Mouse (Mus musculus) limb, embryonic 12.5 days (tissue): Measurements from ENCODE around the gene Srsf1. TPM values are rescaled to one million over a fixed set of nuclear protein-coding genes. Genes with fewer than 3 reads are reported as not detected.
A peak's percentile ranks its signal among the peaks of the same experiment; 100 is the strongest.

Experiments
- ATAC-seq: fragments of 200-750 bp; cut with Nextera tagmentation; 2 replicates; pipeline ENCODE4 v1.8.0; 2017; ENCODE audit warnings: low read depth, moderate TSS enrichment; ENCODE audit not compliant: insufficient number of reproducible peaks, insufficient read depth, low FRiP score, low TSS enrichment
- H3K27ac ChIP-seq: fragments of 300-500 bp; sonication (generic); 2 replicates; pipeline ENCODE4 v1.5.1; 2016; ENCODE audit warnings: mild to moderate bottlenecking, moderate library complexity
- H3K27me3 ChIP-seq: fragments of 300-500 bp; sonication (generic); 2 replicates; pipeline ENCODE4 v1.6.1; 2016; ENCODE audit warnings: mild to moderate bottlenecking, moderate library complexity
- H3K36me3 ChIP-seq: fragments of 300-500 bp; sonication (generic); 2 replicates; pipeline ENCODE4 v1.6.1; 2016; ENCODE audit warnings: mild to moderate bottlenecking, moderate library complexity
- H3K4me1 ChIP-seq: fragments of 300-500 bp; sonication (generic); replicated peaks from 2 replicates; pipeline ENCODE4 v1.6.1; 2016
- H3K4me2 ChIP-seq: fragments of 300-500 bp; sonication (generic); 2 replicates; pipeline ENCODE4 v1.6.1; 2016; ENCODE audit warnings: mild to moderate bottlenecking, moderate library complexity
- H3K4me3 ChIP-seq: fragments of 300-500 bp; sonication (generic); replicated peaks from 2 replicates; pipeline ENCODE4 v1.5.1; 2016; ENCODE audit warnings: mild to moderate bottlenecking
- H3K9ac ChIP-seq: fragments of 300-500 bp; sonication (generic); replicated peaks from 2 replicates; pipeline ENCODE4 v1.6.1; 2016; ENCODE audit warnings: mild to moderate bottlenecking, moderate library complexity
- H3K9me3 ChIP-seq: fragments of 300-500 bp; sonication (generic); 2 replicates; pipeline ENCODE4 v1.6.1; 2016; ENCODE audit warnings: mild to moderate bottlenecking, moderate library complexity
- WGBS: fragments of 180-500 bp; shearing (Covaris S2); methylation state at CpG from one replicate; pipeline ENCODE4 v1.1.7; 2016; 5-methylcytosine and 5-hydroxymethylcytosine counted together
- polyA plus RNA-seq: library from polyadenylated mRNA; unstranded; fragments of >200 nt; fragmentation: Nextera tagmentation; extraction: Ambion mirVana; gene quantifications from 2 replicates; pipeline ENCODE4 v1.2.1, GENCODE M21; 2016

The Srsf1 gene
- polyA plus RNA-seq, 1 experiment from 2014 or later = 505 TPM

DNA sequence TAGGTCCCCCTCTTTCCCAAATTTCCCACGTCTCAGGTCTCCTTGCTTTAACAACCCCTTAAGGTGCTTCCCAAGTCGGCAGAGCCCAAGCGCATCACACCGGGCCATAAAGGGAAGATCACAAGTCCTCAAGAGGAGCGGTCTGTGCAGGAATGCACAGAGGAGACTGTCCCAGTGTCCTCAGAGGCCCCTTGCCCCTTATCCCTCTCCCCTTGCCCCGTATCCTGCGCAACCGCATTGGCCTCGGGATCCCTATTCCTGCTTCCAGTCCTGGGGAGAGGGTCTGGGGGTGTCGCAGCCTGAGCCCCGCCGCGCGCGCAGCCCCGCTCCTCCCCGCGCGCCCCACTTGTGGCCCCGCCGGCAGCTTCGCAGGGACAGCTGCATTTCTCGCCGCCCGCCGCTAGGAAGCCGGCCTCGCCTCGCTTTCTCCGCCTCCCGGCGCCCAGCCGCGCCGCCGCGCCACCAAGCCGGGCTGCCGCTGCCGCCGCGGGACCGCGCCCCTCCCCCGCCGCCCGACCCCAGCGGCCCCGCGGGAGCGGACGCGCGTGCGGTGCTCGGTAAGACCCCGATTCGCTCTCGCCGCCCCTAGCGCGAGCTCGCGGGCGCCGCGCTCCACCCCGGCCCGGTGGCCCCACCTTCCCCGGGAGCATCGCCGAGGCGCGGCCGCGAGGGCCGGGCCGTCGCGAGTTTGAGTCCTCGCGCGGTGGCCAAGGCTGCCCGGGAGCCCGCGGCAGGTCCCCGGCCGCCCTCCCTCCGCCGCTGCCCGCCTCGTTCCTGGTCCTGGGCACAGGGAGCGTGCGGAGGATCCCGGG is 51.8 kb downstream of the Srsf1 start:
- Histone ChIP-seq H3K4me2 (peak overlapping the region; percentile 83), H3K4me3 (peak overlapping the region; percentile 87), H3K9me3 (no peaks in the 10 kb centered on the region), H3K27me3 (peaks cover 16% of the 10 kb centered on the region), H3K36me3 (peaks cover 2% of the 10 kb centered on the region; the same call in 1 of the 2 replicates), H3K9ac (peak overlapping the region; percentile 96), H3K27ac (peak overlapping the region; percentile 90), H3K4me1 (peaks cover 30% of the 10 kb centered on the region)
- under 1% methylated on average over 93 of the region's 95 CpGs for WGBS
- peak; percentile 70 for ATAC-seq

- Histone ChIP-seq H3K4me3 (peak overlapping the region; percentile 87), H3K27me3 (peaks cover 16% of the 10 kb centered on the region), H3K4me2 (peak overlapping the region; percentile 83), H3K27ac (peak overlapping the region; percentile 90), H3K9me3 (no peaks in the 10 kb centered on the region), H3K4me1 (peaks cover 36% of the 10 kb centered on the region), H3K9ac (peak overlapping the region; percentile 96), H3K36me3 (peaks cover 2% of the 10 kb centered on the region; the same call in 1 of the 2 replicates)
- ATAC-seq = peak; percentile 23; the same call in 1 of the 2 replicates
- WGBS = 1% methylated on average over 38 of the region's 38 CpGs
Observed at GRCm38 (mm10) chr11:88099599-88100023, 52.4 kb downstream of the Srsf1 start.

DNA sequence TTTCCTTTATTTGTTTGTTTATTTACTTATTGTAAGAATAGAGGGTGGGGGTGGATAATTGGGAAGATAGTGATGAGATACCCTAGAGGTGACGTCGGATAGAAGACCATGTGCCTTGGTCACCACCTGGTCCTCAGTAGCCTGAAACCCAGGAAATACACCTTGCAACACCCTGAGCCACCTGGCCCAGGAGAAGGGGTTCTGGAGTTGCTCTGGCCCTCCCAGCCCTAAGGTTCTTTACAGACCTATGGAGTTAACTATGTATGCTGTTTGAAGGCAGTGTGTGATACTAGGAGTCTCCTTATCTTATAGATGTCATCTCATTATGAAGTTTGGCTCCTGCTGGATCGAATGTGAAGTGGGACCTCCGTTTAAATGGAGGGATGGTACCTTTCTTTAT is 53.0 kb downstream of the Srsf1 start:
- H3K36me3 ChIP-seq = peaks cover 2% of the 10 kb centered on the region; the same call in 1 of the 2 replicates
- 0 out of 2 replicates have a peak overlapping the region, but pooled peaks have one; percentile 32 for H3K9ac ChIP-seq
- H3K9me3 ChIP-seq = no peaks in the 10 kb centered on the region
- peak overlapping the region; percentile 83 for H3K4me2 ChIP-seq
- H3K27me3 ChIP-seq = peaks cover 16% of the 10 kb centered on the region
- 0 out of 2 replicates have a peak, but pooled peaks have one; percentile 32 for ATAC-seq
- H3K4me3 ChIP-seq = peak overlapping the region; percentile 87
- WGBS = 39% methylated on average over 4 of the region's 4 CpGs
- H3K27ac ChIP-seq = no peak overlapping the region
- peaks cover 38% of the 10 kb centered on the region for H3K4me1 ChIP-seq

Other genes with a start within 250 kb of the Srsf1 start
- 0.09 TPM in 1 of 2 replicates, not detected in the other for gene Lpo, start 219.1 kb upstream of the Srsf1 start, polyA plus RNA-seq
- gene Mks1, start 194.2 kb upstream of the Srsf1 start, polyA plus RNA-seq = 19.2 and 21.0 TPM in 2 replicates
- 0.09 and 0.19 TPM in 2 replicates for gene Epx, start 171.8 kb upstream of the Srsf1 start, polyA plus RNA-seq
- not detected in 2 replicates for gene Olfr462, start 155.1 kb upstream of the Srsf1 start, polyA plus RNA-seq
- not detected in 2 replicates for gene Olfr463, start 150.0 kb upstream of the Srsf1 start, polyA plus RNA-seq
- not detected in 2 replicates for gene Olfr464, start 126.4 kb upstream of the Srsf1 start, polyA plus RNA-seq
- gene Dynll2, start 59.8 kb upstream of the Srsf1 start, polyA plus RNA-seq = 23.0 and 23.4 TPM in 2 replicates
- gene Vezf1, start 20.9 kb downstream of the Srsf1 start, polyA plus RNA-seq = 56.0 and 65.8 TPM in 2 replicates
- 32.1 and 37.3 TPM in 2 replicates for gene Cuedc1, start 50.7 kb downstream of the Srsf1 start, polyA plus RNA-seq
- 53.2 and 59.5 TPM in 2 replicates for gene Mrps23, start 157.0 kb downstream of the Srsf1 start, polyA plus RNA-seq
- gene Ccdc182, start 246.7 kb downstream of the Srsf1 start, polyA plus RNA-seq = 0.29 and 0.40 TPM in 2 replicates